Mouse (Mus musculus) left cerebral cortex, adult 18-20 months (tissue): ENCODE data around the gene Tdp2. TPM values are rescaled to one million over a fixed set of nuclear protein-coding genes. Genes with fewer than 3 reads are reported as not detected.

ENCODE experiments used
- DNase-seq, 2 experiments: peaks; one replicate each; pipeline ENCODE4 v3.0.0; 2021 to 2022; ENCODE audit warnings: low spot score in 2 of 2, mixed read lengths in 1 of 2
- long read RNA-seq, 2 experiments: library from polyadenylated mRNA; stranded (forward); transcript quantifications; one replicate each; pipeline ENCODE4 v2.0.0; 2021
- total RNA-seq, 2 experiments: library from RNA; stranded (reverse); gene quantifications; 2 replicates each; pipeline ENCODE4 v1.2.3; 2021

The Tdp2 gene
- 10 to 100 TPM; 21.5 to 23.0 TPM for total RNA-seq
- long read RNA-seq, experiment 1, transcript Tdp2-201 (7 exons, 1,957 nt): major isoform, 29 of 39 reads
- long read RNA-seq, experiment 1, partial matches to known transcripts: 2 of 39 reads
- long read RNA-seq, experiment 1, other reads (novel, unspliced or antisense): 6 of 39 reads
- long read RNA-seq, experiment 2, transcript Tdp2-201 (7 exons, 1,957 nt): major isoform, 23 of 27 reads
- long read RNA-seq, experiment 2, partial matches to known transcripts: 1 of 27 reads
- long read RNA-seq, experiment 2, other reads (novel, unspliced or antisense): 3 of 27 reads

DNA sequence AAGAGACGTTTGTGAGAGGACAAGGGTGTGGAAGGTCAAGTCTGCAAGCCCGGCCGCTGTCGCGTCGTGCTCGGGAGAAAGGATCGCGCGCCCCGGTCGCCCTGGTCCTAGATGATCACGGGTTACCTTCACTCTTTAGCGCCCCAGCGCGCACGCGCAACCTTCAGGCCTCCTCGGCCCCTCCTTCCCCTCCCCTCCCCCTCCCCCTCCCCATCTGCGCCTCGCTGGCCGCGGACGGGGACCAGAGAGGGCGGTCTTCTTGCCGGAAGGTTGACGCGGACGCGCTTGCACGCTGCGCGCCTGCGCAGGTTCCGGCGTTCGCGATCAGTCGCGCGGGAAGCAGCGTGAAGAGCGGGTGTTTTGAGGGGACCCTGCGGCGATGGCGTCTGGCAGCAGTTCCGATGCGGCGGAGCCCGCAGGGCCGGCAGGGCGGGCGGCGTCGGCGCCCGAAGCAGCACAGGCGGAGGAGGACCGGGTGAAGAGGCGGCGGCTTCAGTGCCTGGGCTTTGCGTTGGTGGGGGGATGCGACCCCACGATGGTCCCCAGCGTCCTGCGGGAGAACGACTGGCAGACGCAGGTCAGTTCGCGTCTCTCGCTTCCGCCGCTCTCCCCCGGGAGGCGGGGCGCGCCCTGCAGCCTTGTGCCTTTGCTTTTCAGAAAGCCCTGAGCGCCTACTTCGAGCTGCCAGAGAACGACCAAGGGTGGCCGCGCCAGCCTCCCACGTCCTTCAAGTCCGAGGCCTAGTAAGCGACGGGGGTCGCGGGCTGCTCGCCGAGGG, at the start of gene Tdp2, which contains the start of gene Acot13:
Gene Tdp2, plus strand, starts transcription at position 327 of the 778 bp plus-strand sequence.
Gene Acot13, minus strand, starts transcription at position 188 of the 778 bp plus-strand sequence.
- peak; percentile 86 to 92 for DNase-seq

DNA sequence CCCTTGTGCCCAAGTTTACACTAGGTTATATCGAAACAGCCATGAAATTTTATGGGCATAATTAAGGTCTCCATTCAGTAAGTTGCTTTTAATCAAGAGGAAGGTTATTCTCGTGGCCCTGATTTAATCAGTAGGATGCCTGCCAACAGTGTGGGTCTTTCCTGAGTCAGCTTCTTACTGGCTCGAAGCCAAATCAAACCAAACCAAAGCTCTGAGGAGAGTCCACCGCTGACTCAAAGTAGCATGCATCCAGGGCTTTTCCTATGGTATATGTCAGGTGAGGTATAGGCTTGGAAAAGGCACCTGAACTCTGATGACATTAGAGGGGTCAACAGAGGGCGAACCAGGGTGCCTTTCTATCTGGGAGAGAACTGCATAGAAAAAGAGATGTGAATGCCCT, 49.6 kb upstream of the Tdp2 start:
- DNase-seq: no peak

GRCm38 (mm10) chr13:24786014-24786490, 45.4 kb upstream of the Tdp2 start:
- peak in 1 of 2 experiments; percentile 18 for DNase-seq

GRCm38 (mm10) chr13:24787477-24787876, 44.0 kb upstream of the Tdp2 start:
- DNase-seq: no peak

DNA sequence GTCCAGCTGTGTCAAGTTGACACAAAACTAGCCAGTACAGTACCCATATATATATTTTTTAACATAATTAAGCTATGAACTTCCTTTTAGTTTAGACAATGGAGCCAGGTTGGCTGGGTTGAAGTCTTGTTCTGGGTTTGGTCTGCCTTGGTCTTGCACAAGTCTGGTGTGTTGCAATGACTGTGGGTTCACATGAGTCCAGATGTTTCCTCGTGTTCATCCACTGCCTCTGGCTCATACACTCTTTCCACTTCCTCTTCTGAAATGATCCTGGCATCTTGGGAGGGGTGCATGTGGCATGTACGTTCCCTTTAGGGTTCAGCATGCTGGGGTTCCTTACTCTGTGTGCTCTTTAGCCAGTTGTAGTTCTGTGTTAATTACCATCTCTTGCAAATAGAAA, 40.1 kb upstream of the Tdp2 start:
- DNase-seq: no peak

- DNase-seq: peak in 1 of 2 experiments; percentile 22
Measured at GRCm38 (mm10) chr13:24792411-24793045, 39.0 kb upstream of the Tdp2 start.

GRCm38 (mm10) chr13:24798686-24799085, 32.8 kb upstream of the Tdp2 start:
- DNase-seq: no peak

DNA sequence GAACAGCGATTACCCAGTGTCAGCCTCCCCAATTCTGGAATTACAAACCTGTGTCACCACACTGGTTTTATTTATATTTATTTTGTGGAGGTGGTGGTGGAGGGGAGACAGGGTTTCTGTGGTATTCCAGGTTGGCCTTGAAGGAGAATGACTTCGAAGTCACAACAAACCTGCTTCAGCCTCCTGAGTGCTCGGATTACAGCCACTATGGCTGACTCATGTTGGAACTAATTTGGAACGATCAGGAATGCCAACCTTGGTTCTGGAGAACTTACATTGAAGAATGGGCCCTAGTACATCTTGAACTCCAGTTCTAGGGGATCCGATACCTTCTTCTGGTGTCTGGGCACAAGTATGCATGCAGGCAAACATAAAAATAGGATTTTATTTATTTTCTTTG, 32.1 kb upstream of the Tdp2 start:
- no peak for DNase-seq

DNA sequence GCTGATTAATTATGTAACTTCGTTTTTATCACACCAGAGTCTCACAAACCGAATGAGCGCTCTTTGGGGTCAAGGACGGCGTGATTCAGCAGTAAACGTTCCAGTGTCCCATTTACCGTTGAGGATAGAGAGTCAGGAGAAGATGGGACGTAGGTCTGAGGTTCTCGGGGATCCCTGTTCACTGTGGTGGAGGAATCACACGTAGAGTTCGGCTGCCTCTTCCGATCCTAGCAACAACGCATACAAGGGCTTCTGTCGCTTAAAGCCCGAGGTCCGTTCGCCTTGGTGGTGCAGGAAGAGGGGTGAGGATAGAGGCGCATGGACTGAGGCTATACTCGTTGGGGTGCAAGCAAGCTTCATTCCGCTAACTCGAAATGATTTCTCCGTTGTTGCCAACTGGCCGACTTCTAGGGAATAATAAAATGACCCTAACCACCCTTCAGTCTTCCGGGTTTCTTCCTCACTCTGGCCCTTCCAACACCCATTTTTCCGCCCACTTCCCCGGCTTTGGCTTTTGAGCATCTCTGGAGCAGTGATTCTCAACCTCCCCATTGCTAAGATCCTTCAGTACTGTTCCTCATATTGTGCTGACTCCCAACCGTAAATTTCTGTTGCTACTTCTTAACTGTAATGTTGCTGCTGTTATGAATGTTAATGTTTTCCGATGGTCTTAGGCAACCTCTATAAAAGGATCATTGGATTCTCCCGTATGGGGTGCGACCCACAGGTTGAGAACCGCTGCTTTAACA, 31.4 kb upstream of the Tdp2 start:
- DNase-seq: peak; percentile 39 to 43

- DNase-seq: peak; percentile 95
Measured at GRCm38 (mm10) chr13:24800674-24801307, 30.7 kb upstream of the Tdp2 start.

DNA sequence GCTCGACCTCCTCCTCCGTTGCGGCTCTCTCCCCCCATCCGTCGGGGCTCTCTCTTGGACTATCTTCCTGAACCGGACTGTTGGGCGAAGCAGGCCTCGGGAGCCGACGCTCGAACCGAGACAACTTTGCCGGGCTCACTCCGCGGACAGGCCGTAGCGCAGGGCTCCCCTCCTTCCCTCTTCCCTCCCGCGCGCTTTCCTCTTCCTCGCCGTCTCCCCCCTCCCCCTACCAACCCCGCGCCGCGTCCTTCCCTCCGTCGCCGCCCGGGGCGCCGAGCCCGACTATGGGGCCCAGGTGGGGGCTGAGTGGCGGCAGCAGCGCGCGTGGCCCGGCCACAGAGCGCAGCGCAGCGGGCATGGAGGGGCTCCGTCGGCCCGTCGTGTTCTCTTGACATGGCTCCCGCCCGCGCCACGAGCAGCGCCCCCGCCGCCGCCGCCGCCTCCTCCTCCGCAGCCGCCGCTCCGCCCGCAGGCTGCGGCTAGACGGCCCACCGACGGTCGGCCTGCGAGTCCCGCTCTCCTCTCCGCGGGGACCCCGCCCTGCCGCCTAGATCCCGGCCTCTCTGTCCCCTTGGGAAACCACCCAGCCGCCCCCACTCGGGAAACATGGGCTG, 30.1 kb upstream of the Tdp2 start, which contains the start of gene BC005537:
Gene BC005537, plus strand, starts transcription at position 350 of the 614 bp plus-strand sequence.
- peak; percentile 27 to 52 for DNase-seq

DNA sequence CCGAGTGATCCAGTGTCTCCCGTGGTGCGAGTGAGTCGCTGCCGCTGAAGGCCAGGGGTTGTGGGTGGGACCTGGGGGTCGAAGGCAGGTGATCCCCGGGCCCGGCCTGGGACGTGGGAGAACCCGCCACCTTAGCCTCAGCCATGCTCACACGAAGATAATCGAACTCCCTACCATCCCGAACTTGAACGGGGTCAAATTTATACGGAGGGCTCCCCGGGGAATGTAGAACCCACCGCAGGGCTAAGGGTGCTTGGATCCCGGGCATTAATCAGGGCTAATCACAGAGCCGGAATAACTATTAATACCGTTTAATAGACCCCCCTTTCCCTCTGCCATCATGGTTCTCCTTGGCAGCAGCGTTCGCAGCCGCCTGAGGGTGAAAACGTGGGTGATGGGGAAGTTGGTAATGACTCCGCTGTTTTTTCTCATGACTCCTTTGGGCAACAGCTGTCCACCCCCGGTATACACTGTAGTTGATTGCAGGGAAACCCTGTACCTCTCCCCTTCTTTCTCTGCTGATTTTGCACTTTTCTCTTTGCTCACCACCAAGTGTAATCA, 29.3 kb upstream of the Tdp2 start:
- peak in 1 of 2 experiments; percentile 8 for DNase-seq

DNA sequence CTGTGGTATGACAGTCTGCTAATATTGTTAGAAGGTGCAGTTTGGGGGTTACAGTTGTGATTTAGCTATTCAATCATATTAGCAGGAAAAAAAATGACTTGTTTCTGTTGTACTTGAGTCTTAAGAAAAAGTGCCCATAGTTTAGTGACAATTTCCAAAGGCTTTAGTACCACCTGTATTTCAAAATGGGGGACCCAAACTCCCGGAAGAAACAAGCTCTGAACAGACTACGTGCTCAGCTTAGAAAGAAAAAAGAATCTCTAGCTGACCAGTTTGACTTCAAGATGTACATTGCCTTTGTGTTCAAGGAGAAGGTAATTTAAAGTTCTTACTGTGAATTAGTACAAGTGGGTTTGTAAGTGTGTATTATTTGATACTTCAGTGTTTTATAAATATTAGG, 28.3 kb upstream of the Tdp2 start:
- DNase-seq: no peak

DNA sequence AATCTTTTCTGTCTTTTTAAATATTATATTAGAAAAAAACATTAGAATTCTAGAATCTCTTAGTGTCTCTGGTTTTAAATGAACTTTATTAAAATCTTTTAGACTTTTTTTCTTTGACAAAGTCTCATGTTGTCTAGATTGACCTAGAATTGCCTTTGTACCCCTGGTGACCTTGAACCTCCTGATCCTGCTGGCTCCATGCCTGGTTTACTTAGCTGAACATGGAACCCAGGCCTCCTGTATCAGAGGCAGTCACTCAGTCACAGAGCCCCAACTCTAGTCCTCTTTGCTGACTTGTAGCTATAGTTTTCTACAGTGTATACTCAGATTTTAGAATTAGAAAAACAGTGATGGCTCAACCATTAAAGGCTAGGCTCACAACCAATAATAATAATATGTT, 25.4 kb upstream of the Tdp2 start:
- no peak for DNase-seq

DNA sequence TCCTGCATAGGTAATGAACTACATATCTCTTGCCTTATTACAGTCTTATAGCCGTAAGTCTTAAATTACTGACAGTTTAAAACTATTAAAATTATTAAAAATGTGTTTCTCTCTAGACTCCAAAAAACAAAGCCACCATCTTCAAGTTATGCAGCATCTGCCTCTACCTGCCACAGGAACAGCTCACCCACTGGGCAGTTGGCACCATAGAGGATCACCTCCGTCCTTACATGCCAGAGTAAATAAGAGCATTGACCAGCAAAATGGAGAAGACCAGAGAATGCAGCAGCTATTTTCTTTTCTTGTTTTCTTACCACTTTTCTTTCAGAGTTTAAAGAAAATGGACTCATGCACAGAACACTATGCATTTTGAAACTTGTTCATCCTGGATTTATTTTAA, 19.0 kb upstream of the Tdp2 start:
- DNase-seq: no peak

DNA sequence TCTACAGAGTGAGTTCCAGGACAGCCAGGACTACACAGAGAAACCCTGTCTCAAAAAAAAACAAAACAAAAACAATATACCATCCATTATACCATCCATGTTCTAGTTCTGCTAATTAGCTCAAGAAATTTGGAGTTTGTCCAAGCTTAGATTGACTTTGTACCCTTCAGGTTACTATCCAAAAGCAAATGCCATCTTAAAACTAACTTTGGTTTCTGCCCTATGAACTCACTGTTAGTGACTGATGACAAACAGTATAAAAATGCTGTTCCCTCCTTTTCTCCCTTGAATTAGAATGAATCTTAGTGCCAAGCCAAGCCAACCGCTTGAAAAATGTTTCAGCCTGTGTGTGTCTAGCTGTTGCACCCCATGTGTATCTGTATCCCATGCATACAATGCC, 16.9 kb upstream of the Tdp2 start:
- DNase-seq: no peak

DNA sequence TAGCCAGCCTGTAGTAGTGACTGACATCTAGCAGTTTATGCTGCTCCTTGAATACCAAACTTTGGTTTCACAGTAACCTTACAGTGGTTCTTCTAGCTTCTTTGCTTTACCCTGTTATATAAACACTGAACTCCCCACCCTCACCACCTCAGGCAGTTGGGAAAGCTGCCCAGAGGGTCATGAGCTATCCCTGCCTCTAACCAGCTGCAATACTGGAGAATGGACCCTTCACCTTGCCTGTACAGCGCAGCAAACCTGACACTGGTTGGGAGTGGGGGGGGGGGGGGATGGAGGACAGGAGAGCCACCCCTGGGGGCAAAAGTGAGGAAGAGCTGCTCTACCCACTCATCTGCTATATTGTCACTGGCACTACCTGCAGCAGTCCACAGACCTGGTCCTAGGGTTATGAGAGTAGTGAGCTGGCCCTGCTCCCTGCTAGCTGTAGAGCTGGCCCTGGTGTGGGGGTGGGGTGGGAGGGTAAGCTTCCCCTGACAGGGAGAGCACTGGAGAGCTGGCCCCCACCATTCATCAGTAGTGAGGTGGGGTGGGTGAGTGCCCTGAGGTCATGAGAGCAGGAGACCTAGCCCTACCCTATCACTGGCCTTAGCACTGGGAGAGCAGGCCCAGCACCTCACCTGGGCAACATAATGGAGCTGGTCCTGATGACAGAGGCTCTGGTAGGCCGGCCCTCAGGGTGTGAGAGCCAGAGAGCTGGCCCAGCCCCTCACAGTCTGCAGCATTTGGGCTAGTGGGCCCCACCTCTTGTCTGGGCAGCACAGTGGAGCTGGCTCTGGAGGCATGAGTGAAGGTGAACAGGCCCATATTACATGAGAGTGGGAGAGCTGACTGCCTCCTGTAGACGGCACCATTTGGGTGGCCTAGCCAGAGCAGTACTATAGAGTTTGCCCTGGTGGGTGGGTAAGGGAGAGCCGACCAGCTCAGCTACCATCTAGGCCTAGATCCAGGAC, 15.1 kb upstream of the Tdp2 start:
- DNase-seq: no peak

DNA sequence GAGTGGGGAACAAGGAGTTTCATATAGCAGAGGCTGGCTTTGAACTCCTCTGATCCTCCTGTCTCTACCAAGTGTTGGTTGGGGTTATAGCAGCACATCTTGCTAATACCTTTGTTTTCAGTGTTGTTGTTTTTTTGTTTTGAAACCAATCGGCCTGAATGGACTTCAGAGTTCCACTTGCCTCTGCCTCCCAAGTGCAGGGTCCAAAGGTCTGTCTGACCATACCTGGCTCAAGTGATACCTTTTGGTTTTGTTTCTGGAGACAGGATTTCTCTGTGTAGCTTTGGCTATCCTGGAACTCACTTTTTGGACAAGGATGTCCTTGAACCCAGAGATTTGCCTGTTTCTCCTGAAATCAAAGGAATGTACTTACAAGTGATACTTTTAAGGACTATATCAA, 11.5 kb upstream of the Tdp2 start:
- DNase-seq: no peak
